Mouse (Mus musculus) spleen, adult 18-20 months (tissue): ENCODE measurements around the gene Zfp185.
"Not testable (repeated sequence)": the region's sequence is repeated elsewhere in the genome, so short reads cannot be mapped to it uniquely, and the experiment has no call there.

Source experiments
- DNase-seq, 2 experiments: peaks; one replicate each; pipeline ENCODE4 v3.0.0; 2022; ENCODE audit warnings: mixed read lengths in 2 of 2

The Zfp185 gene

DNA sequence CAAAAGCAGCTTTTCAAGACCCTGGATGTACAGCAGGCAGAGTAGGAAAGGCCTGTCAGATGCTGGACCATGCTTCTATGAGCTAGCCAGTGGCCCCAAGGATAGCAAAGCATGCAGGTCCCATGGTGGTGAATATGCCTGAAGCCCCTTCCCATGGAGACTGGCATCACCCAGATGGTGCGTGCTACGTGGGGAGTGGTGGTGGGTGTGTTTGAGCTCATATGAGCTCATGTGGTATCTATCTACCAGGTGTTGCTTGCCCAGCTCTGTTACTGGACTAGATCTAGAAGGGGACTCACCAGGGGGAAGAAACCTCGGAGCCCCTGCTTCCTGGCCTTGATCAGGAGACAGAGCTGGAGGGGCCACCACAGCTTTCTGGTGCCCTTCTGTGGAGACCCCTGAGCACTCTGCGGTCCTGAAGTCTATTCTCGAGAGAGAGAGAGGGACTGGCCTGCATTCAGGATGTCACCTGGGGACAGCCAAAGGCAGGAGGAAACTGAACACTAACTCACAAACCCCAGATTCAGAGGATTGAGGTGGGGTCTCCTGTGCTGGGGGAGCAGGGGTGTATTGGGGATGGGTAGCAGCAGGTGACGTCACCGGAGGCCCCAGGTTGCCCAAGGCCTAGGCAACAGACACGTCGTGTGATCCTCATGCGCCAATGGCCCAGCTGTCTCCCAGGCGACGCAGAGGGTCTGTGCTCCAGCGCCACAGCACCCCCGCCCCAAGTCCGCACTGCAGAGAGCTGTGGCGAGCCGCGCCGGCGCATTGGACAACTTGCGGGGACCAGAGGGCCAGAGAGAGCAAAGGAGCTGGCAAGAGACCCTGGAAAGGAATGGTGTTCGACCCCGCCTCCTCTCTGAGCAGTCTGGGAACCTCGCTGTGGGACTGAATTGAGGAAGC lies 76.6 kb downstream of the Zfp185 start:
- no peak for DNase-seq

DNA sequence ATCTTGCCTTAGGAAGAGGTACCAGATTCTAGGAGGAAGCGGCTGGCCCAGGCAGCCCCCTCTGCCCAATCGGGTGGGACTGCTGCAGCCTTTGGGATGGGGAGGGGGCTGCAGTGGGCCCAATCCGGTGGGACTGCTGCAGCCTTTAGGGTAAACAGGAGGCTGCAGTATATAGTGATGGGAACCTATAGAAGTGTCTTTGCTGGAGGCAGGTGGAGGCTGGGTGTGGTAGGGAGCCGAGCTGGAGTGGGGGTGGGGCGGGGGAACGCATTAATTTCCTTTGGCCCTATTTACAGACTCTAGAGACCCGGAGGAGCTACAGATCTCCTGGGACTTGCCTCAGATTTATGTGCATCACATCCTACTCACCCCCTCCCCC lies 77.3 kb downstream of the Zfp185 start, which contains the start of gene Pnma3:
Gene Pnma3, plus strand, starts transcription at position 373 of the 379 bp plus-strand sequence.
- DNase-seq = no peak

DNA sequence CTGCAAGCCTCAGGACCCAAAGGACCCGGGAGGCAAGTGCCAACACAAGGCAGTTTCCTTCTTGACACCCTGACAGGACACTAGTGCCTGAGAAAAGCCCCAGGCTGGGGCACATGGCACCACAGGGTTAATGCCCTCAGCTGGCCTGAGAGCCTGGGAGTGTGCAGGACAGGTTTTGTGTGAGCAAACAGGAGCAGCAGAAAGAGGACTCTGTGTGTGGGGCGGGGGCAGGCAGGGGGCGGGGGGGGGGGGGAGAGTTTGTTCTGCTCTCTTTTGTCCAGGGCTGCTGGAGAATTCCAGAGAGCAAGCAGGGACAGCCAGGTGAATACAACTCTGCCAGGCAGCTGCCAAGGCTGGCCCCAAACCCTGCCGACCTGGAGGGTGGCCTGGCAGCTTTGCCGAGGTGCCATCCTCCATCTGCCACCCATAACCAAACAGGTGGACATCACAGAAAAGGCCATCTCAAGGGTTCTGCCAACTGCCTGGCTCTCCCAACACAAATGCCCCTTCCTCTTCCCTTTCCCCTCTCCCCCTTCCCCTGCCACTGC lies 79.7 kb downstream of the Zfp185 start:
- DNase-seq = not testable (repeated sequence)
